Mouse (Mus musculus) forebrain, embryonic 10.5 days (tissue): ENCODE measurements at regions not wholly inside any gene's neighbourhood (a gene's known extent, or its start where the extent isn't known, plus 50 kb on each side); places are given as distances from the start of the nearest gene placed in this dataset.

Experiments
- DNase-seq: peaks from one replicate; pipeline ENCODE4 v3.0.0-alpha.2; 2017; ENCODE audit warnings: low spot score; ENCODE audit errors: extremely low spot score
- H3K27ac ChIP-seq: fragments of 300-500 bp; sonication (generic); 2 replicates; pipeline ENCODE4 v1.5.1; 2016; ENCODE audit warnings: mild to moderate bottlenecking
- H3K27me3 ChIP-seq: fragments of 300-500 bp; sonication (generic); 2 replicates; pipeline ENCODE4 v1.6.1; 2016; ENCODE audit warnings: mild to moderate bottlenecking; ENCODE audit not compliant: poor library complexity, severe bottlenecking
- H3K36me3 ChIP-seq: fragments of 300-500 bp; sonication (generic); replicated peaks from 2 replicates; pipeline ENCODE4 v1.6.1; 2016; ENCODE audit warnings: mild to moderate bottlenecking, moderate library complexity
- H3K4me1 ChIP-seq: fragments of 300-500 bp; sonication (generic); 2 replicates; pipeline ENCODE4 v1.6.1; 2016
- H3K4me3 ChIP-seq: fragments of 300-500 bp; sonication (generic); 2 replicates; pipeline ENCODE4 v1.5.1; 2016; ENCODE audit warnings: mild to moderate bottlenecking, moderate library complexity
- H3K9me3 ChIP-seq: fragments of 300-500 bp; sonication (generic); 2 replicates; pipeline ENCODE4 v1.6.1; 2016; ENCODE audit warnings: mild to moderate bottlenecking, moderate library complexity
- WGBS: fragments of 180-500 bp; shearing (Covaris S2); methylation state at CpG from one replicate; pipeline ENCODE4 v1.1.7; 2016; 5-methylcytosine and 5-hydroxymethylcytosine counted together

- H3K36me3 ChIP-seq, result no peaks in the 10 kb centered on the region
- no peaks in the 10 kb centered on the region for H3K9me3 ChIP-seq
- DNase-seq, result no peak
- peaks cover 27% of the 10 kb centered on the region for H3K27me3 ChIP-seq
- H3K4me3 ChIP-seq, result peak overlapping the region; percentile 46
- H3K27ac ChIP-seq, result peak overlapping the region; percentile 89
- H3K4me1 ChIP-seq, result peaks cover 43% of the 10 kb centered on the region
- 27% methylated on average over 10 of the region's 10 CpGs for WGBS
Observed at GRCm38 (mm10) chr9:40617676-40618062, 52.7 kb upstream of the Gm21915 start.

DNA sequence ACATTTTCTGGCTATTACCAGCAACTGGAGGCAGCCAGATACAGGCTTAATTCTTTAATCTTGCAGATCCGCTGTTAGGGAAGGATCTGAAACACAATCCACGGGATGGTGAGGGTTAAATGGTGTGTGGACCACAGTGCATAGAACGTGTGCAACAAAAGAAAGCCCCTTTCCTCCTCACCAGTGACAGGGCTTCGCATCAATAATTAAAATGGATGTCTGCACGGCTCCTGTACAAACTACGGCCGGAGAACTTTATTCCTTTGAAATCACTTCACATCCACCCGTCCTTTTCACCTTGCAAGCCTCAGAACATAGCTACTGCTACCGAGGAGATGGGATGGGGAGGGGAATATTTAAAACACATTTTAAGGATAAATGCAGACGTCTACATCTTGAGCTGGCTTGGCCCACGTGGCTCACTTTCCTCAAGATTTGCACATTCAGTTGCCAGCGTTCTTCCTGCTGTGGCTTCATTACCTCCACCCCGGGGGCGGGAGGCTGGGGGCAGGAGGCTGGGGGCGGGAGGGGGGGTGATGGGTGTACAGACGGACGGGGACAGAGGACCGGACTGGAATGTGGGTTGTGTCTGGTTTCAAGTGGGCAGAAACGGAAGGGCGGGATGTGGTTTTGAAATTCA is 53.3 kb upstream of the Gm21915 start:
- 3% methylated on average over 20 of the region's 20 CpGs for WGBS

DNA sequence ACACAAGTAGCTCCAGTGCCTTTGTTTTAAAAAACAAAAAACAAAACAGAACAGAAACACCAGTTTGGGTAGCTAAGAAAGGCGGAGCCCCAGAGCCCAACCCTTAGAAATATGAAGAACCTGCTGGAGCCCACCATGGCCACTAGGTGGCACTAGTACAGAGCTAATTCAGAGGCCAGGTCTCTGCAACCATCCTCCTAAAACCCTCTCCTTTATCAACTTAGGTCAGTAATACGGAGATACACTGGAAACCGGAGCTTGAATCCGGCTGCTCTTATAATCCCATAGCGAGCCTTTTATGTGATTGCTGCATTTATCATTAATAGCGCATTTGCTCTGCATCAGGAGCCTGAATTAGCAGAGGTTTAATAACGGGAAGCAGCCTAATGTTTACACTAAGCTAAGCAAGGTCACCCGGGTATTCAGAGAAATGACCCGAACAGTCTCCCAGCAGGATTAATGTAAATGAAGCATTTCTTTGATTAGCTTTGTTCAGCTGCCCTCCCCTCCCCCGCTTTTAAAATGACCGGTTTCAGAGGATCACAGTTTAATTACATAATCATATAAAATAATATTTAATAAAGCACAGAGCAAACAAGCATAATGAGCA is 53.9 kb upstream of the Gm21915 start:
- Histone ChIP-seq H3K27me3 (peaks cover 28% of the 10 kb centered on the region), H3K36me3 (no peaks in the 10 kb centered on the region), H3K4me1 (peaks cover 43% of the 10 kb centered on the region), H3K27ac (peak overlapping the region; percentile 89), H3K4me3 (peak overlapping the region; percentile 46), H3K9me3 (peaks cover 6% of the 10 kb centered on the region)
- peak; percentile 83 for DNase-seq
- 2% methylated on average over 11 of the region's 11 CpGs for WGBS

More for the DNA sequence above, 53.3 kb upstream of the Gm21915 start:
- Histone ChIP-seq H3K9me3 (peaks cover under 1% of the 10 kb centered on the region; the same call in 1 of the 2 replicates), H3K27me3 (peaks cover 28% of the 10 kb centered on the region), H3K27ac (peak overlapping the region; percentile 89), H3K4me3 (peak overlapping the region; percentile 46), H3K4me1 (peaks cover 43% of the 10 kb centered on the region), H3K36me3 (no peaks in the 10 kb centered on the region)
- DNase-seq, result peak; percentile 63

- WGBS, result 35% methylated on average over 8 of the region's 8 CpGs
- H3K27ac ChIP-seq, result peak overlapping the region; percentile 89
- peaks cover 7% of the 10 kb centered on the region for H3K9me3 ChIP-seq
Observed at GRCm38 (mm10) chr9:40615891-40616290, 54.5 kb upstream of the Gm21915 start.

GRCm38 (mm10) chr9:40614071-40614470 is 56.3 kb upstream of the Gm21915 start:
- DNase-seq, result no peak
- Histone ChIP-seq H3K36me3 (no peaks in the 10 kb centered on the region), H3K27me3 (peaks cover 24% of the 10 kb centered on the region), H3K4me1 (peaks cover 43% of the 10 kb centered on the region), H3K4me3 (no peak overlapping the region), H3K9me3 (peaks cover 7% of the 10 kb centered on the region), H3K27ac (no peak overlapping the region)
- WGBS, result 73% methylated on average over 5 of the region's 5 CpGs

More at GRCm38 (mm10) chr9:40615891-40616290, 54.5 kb upstream of the Gm21915 start:
- Histone ChIP-seq H3K27me3 (peaks cover 28% of the 10 kb centered on the region), H3K36me3 (no peaks in the 10 kb centered on the region), H3K4me3 (peak overlapping the region; percentile 46; the same call in 1 of the 2 replicates), H3K4me1 (peaks cover 43% of the 10 kb centered on the region)
- no peak for DNase-seq

DNA sequence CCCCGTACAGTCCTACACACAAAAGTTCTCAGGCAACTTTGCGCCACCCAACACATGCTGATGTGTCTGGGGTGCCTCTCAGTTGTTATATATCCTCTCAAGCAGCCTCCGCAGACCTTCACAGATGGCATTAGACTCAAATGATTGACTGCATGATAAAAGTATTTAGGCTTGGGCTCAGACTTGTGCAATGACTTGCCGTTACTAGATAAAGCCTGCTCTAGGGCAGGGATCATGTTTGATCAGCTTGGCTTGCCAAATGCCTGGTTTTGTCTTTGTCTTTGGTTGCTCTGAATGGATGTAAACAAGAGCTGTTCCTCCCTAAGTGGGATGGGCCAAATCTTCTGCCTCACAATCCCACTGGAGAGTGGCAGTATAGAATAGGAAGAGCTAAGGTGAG is 57.2 kb upstream of the Gm21915 start:
- no peak for DNase-seq
- peaks cover 7% of the 10 kb centered on the region for H3K9me3 ChIP-seq
- no peak overlapping the region for H3K27ac ChIP-seq
- H3K36me3 ChIP-seq, result no peaks in the 10 kb centered on the region
- peaks cover 17% of the 10 kb centered on the region for H3K27me3 ChIP-seq
- whole genome bisulfite sequencing, result 93% methylated on average over 4 of the region's 4 CpGs
- H3K4me3 ChIP-seq, result no peak overlapping the region
- peaks cover 48% of the 10 kb centered on the region for H3K4me1 ChIP-seq

DNA sequence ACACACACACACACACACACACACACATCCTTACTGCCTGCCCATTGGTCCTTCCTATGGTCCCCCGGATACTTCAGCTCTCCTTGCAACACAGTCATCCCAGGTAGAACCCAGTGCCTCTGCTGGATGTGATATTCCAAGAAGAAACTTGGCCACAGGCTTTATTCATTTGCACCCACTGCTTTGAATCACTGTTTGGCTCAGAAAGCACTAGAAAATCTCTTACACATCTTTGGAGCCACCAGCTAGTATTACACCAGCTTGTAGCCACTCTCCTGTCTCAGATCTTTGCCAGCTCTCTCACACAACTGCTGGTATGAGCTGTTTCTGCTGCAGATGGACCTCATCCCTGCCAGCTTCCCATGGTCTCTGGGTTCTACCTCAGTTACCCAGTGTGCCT is 57.7 kb upstream of the Gm21915 start:
- no peak for DNase-seq
- Histone ChIP-seq H3K4me3 (no peak overlapping the region), H3K4me1 (peaks cover 45% of the 10 kb centered on the region), H3K9me3 (peaks cover 7% of the 10 kb centered on the region), H3K27ac (no peak overlapping the region), H3K27me3 (peaks cover 17% of the 10 kb centered on the region), H3K36me3 (no peaks in the 10 kb centered on the region)
- 94% methylated on average over 1 of the region's 1 CpGs for WGBS

GRCm38 (mm10) chr9:40612312-40612711 is 58.1 kb upstream of the Gm21915 start:
- H3K27me3 ChIP-seq, result peaks cover 17% of the 10 kb centered on the region
- 93% methylated on average over 4 of the region's 4 CpGs for WGBS
- peaks cover 41% of the 10 kb centered on the region for H3K4me1 ChIP-seq
- DNase-seq, result no peak
- H3K36me3 ChIP-seq, result no peaks in the 10 kb centered on the region
- no peak overlapping the region for H3K4me3 ChIP-seq
- peaks cover 7% of the 10 kb centered on the region for H3K9me3 ChIP-seq
- H3K27ac ChIP-seq, result no peak overlapping the region

DNA sequence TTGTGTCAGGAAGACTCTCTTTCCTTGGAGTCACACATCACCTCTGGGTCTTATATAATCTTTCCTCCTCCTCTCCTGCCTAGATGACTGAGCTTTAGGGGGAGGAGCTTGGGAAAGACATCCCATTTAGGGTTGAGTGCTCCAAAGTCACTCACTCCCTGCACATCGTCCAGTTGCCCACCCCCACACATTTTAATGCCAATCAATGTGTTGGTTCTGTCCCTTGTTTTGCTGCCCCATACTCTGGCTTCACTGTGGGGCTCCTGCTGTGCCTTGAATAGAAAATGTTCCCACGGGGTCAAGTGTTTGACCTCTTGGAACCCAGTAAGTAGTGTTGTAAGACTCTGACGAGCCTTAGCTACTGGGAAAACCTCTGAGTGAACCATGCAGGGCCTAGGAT is 58.8 kb upstream of the Gm21915 start:
- 50% methylated on average over 3 of the region's 3 CpGs for WGBS

DNA sequence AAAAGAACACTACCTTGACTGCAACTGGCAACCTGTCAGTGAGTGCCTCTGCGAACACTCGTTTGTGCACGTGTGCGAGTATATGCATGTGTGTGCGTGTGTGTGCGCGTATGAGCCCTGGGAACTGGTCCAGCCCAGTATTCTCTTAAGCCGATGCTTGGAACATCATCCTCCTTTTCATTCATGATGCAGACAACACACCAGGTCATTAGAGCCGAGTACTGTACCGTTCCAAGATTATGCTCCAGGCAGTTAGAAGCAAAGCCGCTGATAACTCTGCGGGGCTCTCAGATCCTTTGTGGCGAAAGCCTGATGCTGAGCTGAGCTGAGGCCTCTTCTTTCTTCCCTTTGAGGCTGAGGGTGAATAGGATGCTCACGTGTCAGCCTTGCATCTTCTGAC is 61.8 kb upstream of the Gm21915 start:
- Histone ChIP-seq H3K36me3 (no peaks in the 10 kb centered on the region), H3K4me1 (0 out of 2 replicates have a peak, but pooled peaks cover 5% of the 10 kb centered on the region), H3K4me3 (no peak overlapping the region), H3K27me3 (peaks cover 4% of the 10 kb centered on the region; the same call in 1 of the 2 replicates), H3K9me3 (peaks cover 7% of the 10 kb centered on the region), H3K27ac (no peak overlapping the region)
- WGBS, result 81% methylated on average over 14 of the region's 14 CpGs
- no peak for DNase-seq

More for the DNA sequence above, 58.8 kb upstream of the Gm21915 start:
- Histone ChIP-seq H3K4me1 (peaks cover 34% of the 10 kb centered on the region), H3K9me3 (peaks cover 7% of the 10 kb centered on the region), H3K27ac (no peak overlapping the region), H3K27me3 (peaks cover 17% of the 10 kb centered on the region), H3K4me3 (no peak overlapping the region), H3K36me3 (no peaks in the 10 kb centered on the region)
- DNase-seq, result no peak

DNA sequence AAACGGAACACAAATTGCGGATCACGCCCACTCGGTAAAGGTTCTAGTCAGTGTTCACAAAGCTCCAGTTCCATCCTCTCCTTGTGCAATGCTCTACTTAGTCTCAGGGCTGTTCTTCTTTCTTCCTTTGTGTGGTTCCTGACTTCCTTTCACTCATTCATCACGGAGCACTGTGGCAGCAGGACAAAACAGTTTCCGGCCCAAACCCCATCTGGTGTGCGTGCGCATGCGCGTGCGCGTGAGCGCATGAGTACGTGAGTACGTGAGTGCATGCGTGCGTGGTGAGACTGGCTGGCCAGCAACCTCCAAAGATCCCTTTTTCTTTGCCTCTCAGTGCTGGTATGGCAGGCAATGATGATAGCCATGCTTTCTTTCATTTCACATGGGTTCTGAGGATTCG is 62.5 kb upstream of the Gm21915 start:
- no peak for DNase-seq
- H3K9me3 ChIP-seq, result peaks cover 7% of the 10 kb centered on the region
- no peaks in the 10 kb centered on the region for H3K36me3 ChIP-seq
- H3K27me3 ChIP-seq, result peaks cover 3% of the 10 kb centered on the region; the same call in 1 of the 2 replicates
- H3K4me1 ChIP-seq, result 0 out of 2 replicates have a peak, but pooled peaks cover 5% of the 10 kb centered on the region
- WGBS, result 96% methylated on average over 18 of the region's 18 CpGs
- H3K4me3 ChIP-seq, result no peak overlapping the region
- no peak overlapping the region for H3K27ac ChIP-seq

GRCm38 (mm10) chr9:40603521-40603920 is 66.9 kb upstream of the Gm21915 start:
- no peak for DNase-seq
- Histone ChIP-seq H3K36me3 (no peaks in the 10 kb centered on the region), H3K9me3 (no peaks in the 10 kb centered on the region), H3K4me1 (peaks cover 7% of the 10 kb centered on the region), H3K27me3 (no peaks in the 10 kb centered on the region), H3K27ac (no peak overlapping the region), H3K4me3 (no peak overlapping the region)
- 91% methylated on average over 1 of the region's 1 CpGs for WGBS

- no peak overlapping the region for H3K27ac ChIP-seq
- H3K9me3 ChIP-seq, result no peaks in the 10 kb centered on the region
- peaks cover 6% of the 10 kb centered on the region for H3K4me1 ChIP-seq
- no peak overlapping the region for H3K4me3 ChIP-seq
- H3K36me3 ChIP-seq, result no peaks in the 10 kb centered on the region
- H3K27me3 ChIP-seq, result no peaks in the 10 kb centered on the region
- DNase-seq, result no peak
- 85% methylated on average over 7 of the region's 7 CpGs for WGBS
Observed at GRCm38 (mm10) chr9:40598431-40598831, 67.2 kb upstream of the Gramd1b start.
